Mouse (Mus musculus): Measurements from ENCODE around the gene Lce3d.

Lce3d gene

GRCm38 (mm10) chr3:92957090-92957489, at the start of gene Lce3d:
Gene Lce3d (plus strand): TSS chr3:92957390.
- no peak for DNase-seq (ENCODE audit: low read depth, low spot score)

DNA sequence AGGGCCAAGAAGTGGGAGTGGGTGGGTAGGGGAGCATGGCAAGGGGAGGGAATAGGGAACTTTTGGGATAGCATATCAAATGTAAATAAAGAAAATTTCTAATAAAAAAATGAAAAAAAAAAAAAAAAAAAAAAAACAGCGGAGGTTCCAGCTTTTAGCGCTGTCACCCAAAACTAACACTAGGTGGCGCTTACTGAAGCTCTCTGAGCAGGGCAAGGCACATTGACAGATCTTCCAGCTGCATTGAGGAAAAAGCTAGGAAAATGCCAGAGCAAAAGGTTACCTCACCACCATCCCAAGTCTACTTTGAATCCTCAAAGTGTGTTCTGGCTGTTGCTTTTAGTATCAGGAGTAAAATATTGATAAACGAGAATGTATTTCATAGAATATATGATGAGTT, 49.6 kb upstream of the Lce3d start:
- DNase-seq (ENCODE audit: low read depth, low spot score) = no peak

GRCm38 (mm10) chr3:92920364-92920763, 36.8 kb upstream of the Lce3d start:
- DNase-seq (ENCODE audit: low read depth, low spot score) = no peak

GRCm38 (mm10) chr3:92926130-92926529, 31.1 kb upstream of the Lce3d start, which contains the start of gene Lce3a:
Gene Lce3a (minus strand): TSS chr3:92926230.
- DNase-seq (ENCODE audit: low read depth, low spot score) = no peak

GRCm38 (mm10) chr3:92932679-92933078, 24.5 kb upstream of the Lce3d start, which contains the start of gene Lce3b:
Gene Lce3b (plus strand): TSS chr3:92932979.
- DNase-seq (ENCODE audit: low read depth, low spot score) = no peak

GRCm38 (mm10) chr3:92944186-92944585, 13.0 kb upstream of the Lce3d start, which contains the start of gene Lce3c:
Gene Lce3c (plus strand): TSS chr3:92944486.
- DNase-seq (ENCODE audit: low read depth, low spot score) = no peak

DNA sequence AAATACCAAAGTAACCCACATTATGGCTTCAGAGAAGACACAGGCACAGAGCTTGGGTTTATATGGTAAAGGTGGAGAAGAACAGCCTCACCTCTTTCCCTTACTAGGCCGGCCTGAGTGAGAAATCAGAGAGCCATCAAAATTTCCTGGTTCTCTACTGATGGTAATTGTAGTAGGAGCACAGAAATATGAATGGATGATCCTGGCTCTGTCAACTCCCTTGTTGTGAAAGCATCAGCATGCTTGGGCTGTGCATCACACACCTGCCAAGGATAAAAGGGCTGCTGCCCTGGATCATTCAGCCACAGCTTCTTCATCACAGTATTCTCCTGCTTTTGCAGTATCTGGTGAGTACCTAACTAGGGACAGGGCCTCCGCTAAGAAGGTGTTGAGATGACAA, 9.6 kb downstream of the Lce3d start, which contains the start of gene Lce3e:
TSS of gene Lce3e (plus strand) at position 301 of the 400 bp plus-strand sequence.
- DNase-seq (ENCODE audit: low read depth, low spot score) = no peak

DNA sequence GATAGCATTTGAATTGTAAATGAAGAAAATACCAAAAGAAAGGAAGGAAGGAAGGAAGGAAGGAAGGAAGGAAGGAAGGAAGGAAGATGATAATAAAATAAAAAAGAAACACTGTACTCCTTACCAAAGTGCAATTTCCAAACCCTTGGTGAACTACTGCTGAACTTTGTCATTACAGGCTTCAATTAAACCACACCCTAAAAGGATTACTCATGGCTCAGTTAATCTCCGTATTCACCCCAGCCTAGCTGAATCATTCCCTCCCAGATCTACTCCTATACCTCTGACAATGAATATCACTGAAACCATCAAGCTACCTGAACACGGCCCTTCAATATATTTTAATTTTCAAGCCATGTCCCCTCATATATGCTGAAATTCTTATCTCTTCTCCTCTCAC, 21.3 kb downstream of the Lce3d start:
- DNase-seq (ENCODE audit: low read depth, low spot score) = no peak

DNA sequence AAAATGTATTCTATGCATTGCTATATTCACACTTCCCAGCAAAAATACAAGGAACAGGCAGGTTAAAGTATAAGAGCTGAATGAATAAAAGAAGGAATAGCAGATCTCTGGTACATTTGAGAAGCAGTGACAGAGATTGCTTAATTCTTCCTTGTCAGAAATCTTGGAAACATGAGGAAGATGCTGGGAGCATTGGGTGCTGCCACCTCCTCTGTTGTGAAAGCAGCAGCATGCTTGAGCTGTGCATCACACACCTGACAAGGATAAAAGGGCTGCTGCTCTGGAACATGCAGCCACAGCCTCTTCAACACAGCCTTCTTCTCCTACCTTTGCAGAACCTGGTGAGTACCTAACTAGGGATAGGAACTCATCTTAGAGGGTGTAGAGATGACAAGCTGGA, 34.7 kb downstream of the Lce3d start, which contains the start of gene Lce3f:
TSS of gene Lce3f (plus strand) at position 301 of the 400 bp plus-strand sequence.
- DNase-seq (ENCODE audit: low read depth, low spot score) = no peak

DNA sequence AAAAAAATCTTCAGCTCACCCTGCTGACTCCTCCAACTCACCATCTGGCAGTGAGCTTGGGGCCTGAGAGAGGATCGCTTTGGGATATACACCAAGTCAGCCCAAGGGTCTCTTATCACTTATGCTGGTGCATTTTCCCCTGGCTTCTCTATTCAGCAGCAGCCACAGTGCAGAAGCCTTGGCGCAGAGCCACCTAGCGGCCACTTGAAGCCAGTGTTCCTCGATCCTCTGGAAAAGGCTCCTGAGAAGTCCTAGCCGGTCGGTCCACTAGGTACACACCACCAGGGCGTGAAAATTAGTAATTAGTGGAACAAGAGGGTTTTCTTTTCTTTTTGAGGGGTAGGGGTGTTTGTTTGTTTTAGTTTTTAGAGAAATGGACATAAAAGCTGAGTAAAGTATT, 41.5 kb downstream of the Lce3d start:
- peak; percentile 10 for DNase-seq (ENCODE audit: low read depth, low spot score)

GRCm38 (mm10) chr3:93000621-93001020, 43.4 kb downstream of the Lce3d start:
- no peak for DNase-seq (ENCODE audit: low read depth, low spot score)

DNA sequence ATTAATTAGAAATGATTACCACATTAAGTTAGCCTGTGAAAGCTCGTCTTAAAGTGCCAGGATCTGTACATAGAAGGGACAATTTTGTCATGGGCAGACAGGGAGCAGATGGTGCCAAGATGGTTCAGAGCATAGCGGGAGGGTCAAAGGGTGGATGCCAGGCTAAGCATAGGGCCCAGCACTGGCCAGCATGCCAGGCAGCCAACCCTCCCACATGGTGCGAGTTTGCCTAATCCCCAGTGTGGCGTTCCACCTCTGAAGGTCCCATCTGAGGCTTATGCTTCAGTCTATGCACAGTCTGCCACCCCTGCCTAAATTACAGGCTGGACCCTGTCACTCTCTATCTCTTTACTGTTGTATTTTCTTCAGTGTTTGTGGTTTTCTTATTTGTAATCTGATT, 45.7 kb downstream of the Lce3d start:
- no peak for DNase-seq (ENCODE audit: low read depth, low spot score)

Data from A20 (cell line).